Mouse (Mus musculus) WW6 (cell line): Measurements from ENCODE around the gene P2rx4.

ENCODE experiments used
- DNase-seq: peaks from one replicate; pipeline ENCODE4 v3.0.0-alpha.2; 2013; ENCODE audit warnings: low read depth, low spot score

Gene P2rx4

GRCm38 (mm10) chr5:122756680-122757079 lies 49.3 kb downstream of the P2rx4 start:
- no peak for DNase-seq

- DNase-seq: no peak
These were observed 56.1 kb downstream of the P2rx4 start for GRCm38 (mm10) chr5:122763271-122764031.

GRCm38 (mm10) chr5:122764032-122764464 lies 56.7 kb downstream of the P2rx4 start:
- DNase-seq: no peak

DNA sequence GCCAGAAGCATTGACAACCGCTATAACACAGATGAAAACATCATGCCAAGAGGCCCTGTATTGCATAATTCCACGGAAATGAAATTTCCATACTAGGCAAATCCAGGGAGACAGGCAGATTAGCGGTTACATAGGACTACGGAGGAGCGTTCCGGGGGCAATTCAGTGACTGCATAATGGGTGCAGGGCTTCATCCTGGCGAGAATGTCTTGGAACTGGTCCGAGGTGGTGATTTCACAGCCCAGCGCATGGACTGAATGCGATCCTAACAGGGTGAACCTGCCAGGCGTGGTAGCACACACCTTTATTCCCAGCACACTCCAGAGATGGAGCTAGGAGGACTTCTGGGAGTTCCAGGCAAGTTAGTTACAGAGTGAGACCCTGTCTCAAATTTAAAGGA lies 59.9 kb downstream of the P2rx4 start:
- DNase-seq: no peak

DNA sequence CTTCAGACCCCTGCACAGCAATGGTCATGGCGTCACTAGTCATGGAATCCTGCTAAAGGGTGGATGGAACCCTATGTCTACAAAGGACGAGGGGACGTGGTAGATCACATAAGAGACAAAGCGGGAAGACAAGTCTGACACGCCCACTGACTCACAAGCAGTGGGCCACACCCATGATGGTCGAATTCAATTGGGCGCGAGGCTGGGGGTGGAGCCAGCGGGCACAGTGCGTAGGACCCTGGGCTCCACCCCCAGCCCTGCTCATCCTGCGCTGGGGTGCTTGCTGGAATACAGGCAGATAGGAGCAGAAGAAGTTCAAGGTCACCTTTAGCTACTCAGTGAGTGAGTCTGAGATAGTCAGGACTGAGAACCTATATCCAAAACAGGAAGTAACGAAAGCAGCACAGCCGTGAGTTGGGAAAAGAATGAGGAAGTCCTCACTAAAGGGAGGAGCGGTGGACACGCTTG lies 61.8 kb downstream of the P2rx4 start:
- DNase-seq: no peak

DNA sequence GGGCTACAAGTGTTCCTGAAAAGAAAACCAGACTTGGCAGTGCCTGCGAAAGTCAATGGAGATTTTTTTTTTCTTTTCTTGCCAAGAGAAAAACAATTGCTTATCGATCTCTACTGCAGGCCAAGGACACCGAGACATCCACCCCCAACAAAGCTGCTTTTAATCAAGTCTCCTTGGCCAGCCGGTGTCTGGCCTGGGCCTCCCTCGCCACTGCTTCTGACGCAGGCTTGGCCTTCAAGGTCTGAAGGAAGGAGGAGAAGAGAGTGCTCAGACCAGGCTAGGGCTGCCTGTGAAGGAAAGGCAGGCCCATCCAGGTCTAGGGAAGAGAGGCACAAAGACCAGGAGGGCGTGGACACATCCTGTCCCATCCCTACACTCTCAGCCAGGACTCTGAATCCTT lies 63.0 kb downstream of the P2rx4 start:
- no peak for DNase-seq

DNA sequence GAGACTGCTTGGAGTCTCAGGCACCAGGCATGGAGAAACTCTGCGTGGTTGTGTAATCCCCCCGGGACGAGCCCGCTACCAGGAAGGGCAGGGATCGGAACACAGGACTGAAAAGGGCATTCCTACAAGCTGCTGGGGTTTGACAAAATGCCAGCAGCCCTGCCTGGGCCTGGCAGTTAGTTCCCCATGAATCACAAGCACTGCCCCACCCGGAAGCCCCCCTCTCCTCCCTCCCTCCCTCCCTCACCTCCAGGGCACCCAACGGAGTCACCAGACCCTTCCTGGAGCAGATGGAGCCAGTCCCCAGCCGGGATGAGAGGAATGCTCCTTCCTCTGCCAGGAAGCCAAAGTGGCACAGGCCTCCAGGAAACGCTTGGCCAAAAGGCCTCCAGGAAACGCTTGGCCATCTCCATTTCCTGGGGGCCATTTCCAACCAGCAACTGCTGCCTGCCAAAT lies 63.5 kb downstream of the P2rx4 start:
- no peak for DNase-seq

DNA sequence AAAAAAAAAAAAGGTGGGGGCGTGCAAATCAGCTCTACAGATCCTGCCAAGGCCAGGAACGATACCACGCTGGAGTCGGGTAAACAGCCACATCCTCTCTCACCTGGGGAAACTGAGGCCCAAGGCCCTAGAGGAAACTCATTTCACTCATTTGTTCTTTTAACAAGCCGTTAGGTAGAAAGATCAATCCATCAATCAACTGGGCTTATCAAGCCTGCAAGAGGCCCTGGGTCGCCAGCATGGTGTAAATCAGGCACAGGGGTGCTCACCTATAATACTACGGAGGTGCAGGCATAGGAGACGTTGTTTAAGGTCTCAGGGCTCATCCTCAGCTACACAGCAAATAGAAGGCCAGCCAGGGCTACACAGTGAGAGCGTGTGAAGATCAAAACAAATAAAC lies 64.1 kb downstream of the P2rx4 start:
- no peak for DNase-seq

GRCm38 (mm10) chr5:122773756-122774155 lies 66.4 kb downstream of the P2rx4 start:
- no peak for DNase-seq

DNA sequence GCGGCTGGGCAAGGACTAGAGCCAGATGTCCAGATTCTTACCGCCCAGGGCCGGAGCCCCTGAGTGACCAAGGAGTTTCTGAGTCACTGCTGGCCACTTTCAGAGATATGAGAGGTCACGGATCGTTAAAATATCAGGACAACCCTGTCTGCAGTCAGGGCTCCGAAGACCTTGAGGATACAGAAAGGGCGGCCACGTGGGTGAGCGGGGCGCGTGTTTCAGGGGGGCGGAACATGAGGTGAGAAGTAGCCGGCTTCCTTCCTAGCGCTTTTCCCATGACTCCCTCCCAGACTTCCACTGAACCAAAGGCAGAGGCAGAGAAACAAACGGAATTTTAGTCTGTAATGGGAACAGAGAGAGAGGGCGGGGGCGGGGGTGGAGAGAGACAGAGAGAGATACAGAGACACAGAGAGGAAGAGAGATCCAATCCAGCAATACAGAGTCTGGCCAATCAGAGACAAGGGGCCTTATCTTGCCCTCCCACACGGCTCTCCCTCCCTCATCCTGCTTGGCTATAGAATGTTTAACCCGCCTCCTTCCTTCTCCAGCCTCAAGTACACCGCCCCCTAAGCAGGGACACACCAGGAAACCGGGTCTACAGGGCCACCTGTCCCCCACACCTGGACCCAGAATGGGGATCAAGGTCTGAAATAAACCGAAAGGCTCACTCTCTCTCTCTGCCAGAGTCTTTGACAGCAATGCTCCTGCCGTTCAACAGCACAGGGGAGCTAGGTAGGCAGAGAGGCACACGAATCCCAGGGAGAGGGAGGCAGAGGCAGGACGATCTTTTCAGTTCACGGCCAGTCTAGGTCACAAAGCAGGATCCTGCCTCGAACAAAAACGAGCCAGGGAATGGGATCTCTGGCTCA lies 67.6 kb downstream of the P2rx4 start:
- no peak for DNase-seq

DNA sequence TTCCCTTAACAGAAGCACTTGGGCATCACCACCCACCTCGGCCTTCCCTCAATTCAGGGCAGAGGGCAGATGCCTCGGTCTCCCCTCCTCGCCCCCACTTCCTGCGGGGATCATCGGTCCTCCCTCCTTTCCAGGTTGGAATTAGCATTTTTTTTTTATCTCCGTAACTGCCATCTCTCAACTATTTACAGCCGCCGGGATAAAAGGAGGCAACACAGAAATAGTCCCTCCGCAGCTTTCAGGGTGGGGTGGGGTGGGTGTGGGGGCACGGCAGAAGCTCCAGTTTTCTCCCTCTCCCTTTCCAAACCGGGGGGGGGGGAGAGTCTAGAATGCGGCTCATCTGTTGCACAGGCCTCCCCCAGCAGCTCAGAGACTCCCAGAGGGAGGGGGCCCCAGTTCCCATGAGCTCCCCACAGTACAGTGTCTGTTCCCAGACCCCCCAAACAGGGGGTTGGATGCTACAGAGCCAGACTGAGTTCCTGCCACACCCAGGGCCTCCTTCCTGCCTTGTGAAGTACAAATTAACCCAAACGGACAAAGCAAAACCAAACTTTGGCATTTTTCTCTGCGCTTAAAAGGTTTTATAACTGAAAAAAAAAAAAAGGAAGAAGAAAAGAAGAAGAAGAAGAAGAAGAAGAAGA lies 68.4 kb downstream of the P2rx4 start:
- no peak for DNase-seq

- no peak for DNase-seq
These were observed 70.0 kb downstream of the P2rx4 start for GRCm38 (mm10) chr5:122777322-122777721.

DNA sequence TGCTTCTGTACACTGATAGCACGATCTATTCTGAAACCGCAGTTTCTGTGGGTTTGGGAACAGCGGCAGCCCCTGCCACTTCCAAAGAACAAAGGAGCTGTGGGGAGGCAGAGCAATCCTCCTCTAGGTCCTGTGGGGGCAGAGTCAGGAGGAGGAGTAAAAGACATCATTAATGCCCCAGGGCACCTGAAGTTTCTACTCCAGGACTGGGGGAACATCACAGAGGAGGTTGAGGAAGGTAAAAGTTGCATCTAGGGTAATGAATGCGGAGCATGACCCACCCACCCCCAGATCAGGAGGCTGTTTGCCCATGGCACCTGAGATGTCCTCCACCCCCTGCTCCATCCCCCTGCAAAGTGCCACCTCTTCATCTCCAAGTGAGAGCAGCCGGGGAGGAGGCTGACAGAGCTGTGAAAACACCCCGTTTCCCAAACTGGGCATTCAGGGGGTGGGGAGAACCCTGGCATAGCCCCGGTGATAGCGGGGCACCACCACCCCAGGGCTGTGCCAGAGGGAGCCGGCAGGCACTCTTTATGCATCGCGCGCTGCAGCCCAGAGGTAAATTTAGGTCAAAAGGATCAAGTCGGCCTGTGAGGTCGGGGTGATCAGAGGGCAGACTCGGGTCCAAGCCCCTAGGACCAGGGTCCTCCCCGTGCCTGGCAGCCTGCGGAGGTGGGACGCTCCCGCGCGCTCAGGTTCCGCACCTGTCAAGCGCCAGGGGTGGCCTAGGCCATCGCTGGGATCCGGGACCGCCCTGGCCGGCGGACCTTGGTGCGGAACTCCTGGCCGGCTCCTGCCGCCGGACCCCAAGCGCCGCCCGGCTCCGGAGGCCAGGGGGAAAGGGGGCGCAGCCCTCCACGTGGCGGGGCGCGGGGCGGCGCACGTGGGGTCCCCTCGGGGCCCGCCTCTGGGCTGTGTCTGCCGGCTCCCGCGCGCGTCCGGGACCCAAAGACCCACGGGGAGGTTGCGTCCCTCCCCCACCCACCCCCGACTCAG lies 71.2 kb downstream of the P2rx4 start:
- no peak for DNase-seq
